Comparison of ENCODE assay signal across 7 mouse cellular contexts in the genomic region with DNA sequence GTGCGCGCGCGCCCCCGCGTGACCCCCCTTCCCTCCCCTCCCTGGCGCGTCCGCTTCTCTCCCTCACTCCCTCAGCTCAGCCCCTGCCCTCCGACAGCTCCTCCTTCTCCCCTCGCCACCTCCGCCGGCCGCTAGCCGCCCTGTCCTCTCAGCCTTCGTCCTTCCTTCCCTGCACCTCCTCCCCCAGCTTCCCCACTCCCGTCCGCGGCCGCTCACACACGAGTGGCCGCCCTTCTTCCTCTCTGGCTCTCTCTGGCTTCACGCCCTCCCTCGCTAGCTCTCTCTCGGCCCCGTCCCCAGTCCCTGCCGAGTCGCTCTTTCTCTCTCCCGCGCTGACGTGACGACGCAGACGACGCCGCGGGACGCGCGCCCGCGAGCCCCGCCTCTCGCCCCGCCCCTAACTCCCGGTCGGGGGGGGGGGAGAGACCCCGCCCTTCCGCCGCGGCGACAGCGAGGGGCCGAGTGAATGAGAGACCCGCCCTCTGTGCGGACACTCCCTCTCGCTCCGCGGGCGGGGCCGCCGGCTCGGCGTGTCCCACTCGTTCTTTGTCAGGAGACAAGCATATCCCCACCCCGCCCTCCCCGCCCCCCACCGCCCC. TPM values are rescaled to one million over a fixed set of nuclear protein-coding genes. Genes with fewer than 3 reads are reported as not detected.
A peak's percentile ranks its signal among the peaks of the same experiment; 100 is the strongest.
DNase-seq lines count a peak whose midpoint lies in the region; ATAC-seq lines count a peak whose summit lies in the region.
"Not testable (repeated sequence)": the region's sequence is repeated elsewhere in the genome, so short reads cannot be mapped to it uniquely, and the experiment has no call there.

A gene (minus strand): TSS at position 345 of the 599 bp plus-strand sequence.

- H3K36me3 ChIP-seq in embryonic facial prominence, embryonic 11.5 days (replicated peaks; ENCODE audit: control insufficient read depth, insufficient read depth, low read depth, low read length); limb, embryonic 11.5 days (ENCODE audit: control insufficient read depth, insufficient read depth, low read length): not testable (repeated sequence)
- peaks cover 17% of the 10 kb centered on the region for H3K36me3 ChIP-seq in midbrain, embryonic 14.5 days (ENCODE audit: control insufficient read depth, insufficient read depth, low read length)

- H3K4me3 ChIP-seq in embryonic facial prominence, embryonic 11.5 days (ENCODE audit: low read depth, low read length) = peak within 1 kb of the TSS; percentile 100
- peak within 1 kb of the TSS; percentile 99 for H3K4me3 ChIP-seq in limb, embryonic 11.5 days (ENCODE audit: low read depth, low read length)
- H3K4me3 ChIP-seq in midbrain, embryonic 14.5 days (replicated peaks; ENCODE audit: low read depth, low read length) = peak within 1 kb of the TSS; percentile 99

- not testable (repeated sequence) for H3K4me1 ChIP-seq in embryonic facial prominence, embryonic 11.5 days (ENCODE audit: control insufficient read depth, insufficient read depth, low read length); limb, embryonic 11.5 days (ENCODE audit: control insufficient read depth, insufficient read depth, low read length)
- peaks cover 19% of the 10 kb centered on the region for H3K4me1 ChIP-seq in midbrain, embryonic 14.5 days (ENCODE audit: control insufficient read depth, insufficient read depth, low read length)

- ATAC-seq in embryonic facial prominence, embryonic 11.5 days (replicated peaks; ENCODE audit: insufficient number of reproducible peaks, low FRiP score, low TSS enrichment, low read depth) = peak; percentile 95
- ATAC-seq in limb, embryonic 11.5 days (ENCODE audit: insufficient number of reproducible peaks, low FRiP score, low TSS enrichment, low read depth) = peak; percentile 97
- peak; percentile 95 for ATAC-seq in midbrain, embryonic 14.5 days (ENCODE audit: low FRiP score, low TSS enrichment)

- peak within 1 kb of the TSS; percentile 98 for H3K27ac ChIP-seq in embryonic facial prominence, embryonic 11.5 days (replicated peaks; ENCODE audit: low read depth, low read length)
- peak within 1 kb of the TSS; percentile 97 for H3K27ac ChIP-seq in limb, embryonic 11.5 days (replicated peaks; ENCODE audit: low read depth, low read length)
- peak within 1 kb of the TSS; percentile 100 for H3K27ac ChIP-seq in midbrain, embryonic 14.5 days (replicated peaks; ENCODE audit: low read depth, low read length)

- peak; percentile 97 for DNase-seq in adrenal gland, postnatal 14 days
- peak; percentile 95 for DNase-seq in embryonic facial prominence, embryonic 11.5 days (ENCODE audit: low spot score)
- peak; percentile 99 for DNase-seq in heart, adult 11 months
- DNase-seq in kidney, adult 18-20 months = peak; percentile 91
- DNase-seq in limb, embryonic 11.5 days (ENCODE audit: low spot score) = peak; percentile 98
- DNase-seq in midbrain, embryonic 14.5 days = peak; percentile 98
- peak; percentile 89 for DNase-seq in spleen, adult 18-20 months

- H3K9ac ChIP-seq in embryonic facial prominence, embryonic 11.5 days (replicated peaks; ENCODE audit: low read length) = peak within 1 kb of the TSS; percentile 99
- H3K9ac ChIP-seq in limb, embryonic 11.5 days (ENCODE audit: low read length) = peak within 1 kb of the TSS; percentile 99
- peak within 1 kb of the TSS; percentile 95 for H3K9ac ChIP-seq in midbrain, embryonic 14.5 days (replicated peaks; ENCODE audit: low read length)

- WGBS in embryonic facial prominence, embryonic 11.5 days = 0% methylated on average over 28 of the region's 68 CpGs
- under 1% methylated on average over 36 of the region's 68 CpGs for WGBS in limb, embryonic 11.5 days
- WGBS in midbrain, embryonic 14.5 days = 0% methylated on average over 40 of the region's 68 CpGs

- H3K27me3 ChIP-seq in embryonic facial prominence, embryonic 11.5 days (ENCODE audit: control insufficient read depth, insufficient read depth, low read length); limb, embryonic 11.5 days (ENCODE audit: control insufficient read depth, insufficient read depth, low read length); midbrain, embryonic 14.5 days (ENCODE audit: control insufficient read depth, insufficient read depth, low read length): not testable (repeated sequence)

- H3K4me2 ChIP-seq in embryonic facial prominence, embryonic 11.5 days (ENCODE audit: low read depth, low read length) = peak within 1 kb of the TSS; percentile 80
- peak within 1 kb of the TSS; percentile 65 for H3K4me2 ChIP-seq in limb, embryonic 11.5 days (ENCODE audit: low read depth, severe bottlenecking)
- H3K4me2 ChIP-seq in midbrain, embryonic 14.5 days (ENCODE audit: low read length) = peak within 1 kb of the TSS; percentile 84

- H3K9me3 ChIP-seq in embryonic facial prominence, embryonic 11.5 days (replicated peaks; ENCODE audit: control insufficient read depth, low read length); limb, embryonic 11.5 days (ENCODE audit: control insufficient read depth, low read length); midbrain, embryonic 14.5 days (ENCODE audit: control insufficient read depth, low read length): not testable (repeated sequence)

RNA-seq across cellular contexts. Expression of the gene that starts here (rescaled TPM):
- 117 and 126 TPM in 2 replicates for total RNA-seq in adrenal gland, postnatal 14 days (2021)
- polyA plus RNA-seq in embryonic facial prominence, embryonic 11.5 days (2014; fragmentation: Nextera tagmentation; extraction: Ambion mirVana) = 150 and 162 TPM in 2 replicates
- polyA plus RNA-seq in limb, embryonic 11.5 days (2014; fragmentation: Nextera tagmentation; extraction: Ambion mirVana) = 138 and 146 TPM in 2 replicates
- 85.3 and 117 TPM in 2 replicates for polyA plus RNA-seq in midbrain, embryonic 14.5 days (2014; fragmentation: Nextera tagmentation; extraction: Ambion mirVana)

Comparison
In these comparisons a context has a peak if more than half of its experiments do, and no peak if none do; other contexts are left out.
1. Peak in every context shown above with its lines: DNase-seq, ATAC-seq, H3K4me3 ChIP-seq and H3K27ac ChIP-seq.